Mouse (Mus musculus): ENCODE data around the gene Akap1.

The Akap1 gene

GRCm38 (mm10) chr11:88847281-88848006 lies 16.9 kb downstream of the Akap1 start:
- DNase-seq (ENCODE audit: extremely low read depth, insufficient read length, low spot score) = no peak

GRCm38 (mm10) chr11:88844384-88844783 lies 20.0 kb downstream of the Akap1 start:
- no peak for DNase-seq (ENCODE audit: extremely low read depth, insufficient read length, low spot score)

- DNase-seq (ENCODE audit: extremely low read depth, insufficient read length, low spot score) = no peak
Observed at GRCm38 (mm10) chr11:88843305-88843704, 21.1 kb downstream of the Akap1 start.

DNA sequence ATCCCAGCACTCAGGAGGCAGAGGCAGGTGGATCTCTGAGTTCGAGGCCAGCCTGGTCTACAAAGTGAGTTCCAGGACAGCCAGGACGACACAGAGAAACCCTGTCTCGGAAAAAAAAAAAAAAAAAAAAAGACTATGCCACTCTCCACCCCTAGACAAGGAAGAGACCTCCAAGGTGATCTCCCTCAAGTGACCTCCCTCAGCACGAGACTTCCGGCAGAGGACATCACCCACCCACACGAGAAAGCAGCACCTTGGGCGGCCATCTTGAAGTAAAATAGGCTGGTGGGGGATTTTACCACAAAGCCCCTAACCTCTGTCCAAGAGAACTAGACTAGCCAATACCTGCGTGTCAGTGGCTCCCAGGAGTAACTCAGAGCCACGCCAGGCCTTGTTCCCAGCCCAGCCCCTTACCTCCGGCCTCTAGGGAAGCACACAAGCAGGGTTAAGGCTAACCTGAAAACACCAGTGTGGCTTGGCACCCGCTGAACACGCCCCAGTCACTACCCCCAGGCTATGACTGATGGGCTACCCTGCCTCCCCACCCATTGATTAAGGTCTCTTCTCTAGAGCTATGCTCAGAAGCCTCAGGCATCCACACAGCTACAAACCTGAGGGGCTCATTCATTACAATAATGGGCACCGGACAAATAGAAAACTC lies 21.9 kb downstream of the Akap1 start:
- no peak for DNase-seq (ENCODE audit: extremely low read depth, insufficient read length, low spot score)

GRCm38 (mm10) chr11:88841406-88841805 lies 23.0 kb downstream of the Akap1 start:
- DNase-seq (ENCODE audit: extremely low read depth, insufficient read length, low spot score) = no peak

DNA sequence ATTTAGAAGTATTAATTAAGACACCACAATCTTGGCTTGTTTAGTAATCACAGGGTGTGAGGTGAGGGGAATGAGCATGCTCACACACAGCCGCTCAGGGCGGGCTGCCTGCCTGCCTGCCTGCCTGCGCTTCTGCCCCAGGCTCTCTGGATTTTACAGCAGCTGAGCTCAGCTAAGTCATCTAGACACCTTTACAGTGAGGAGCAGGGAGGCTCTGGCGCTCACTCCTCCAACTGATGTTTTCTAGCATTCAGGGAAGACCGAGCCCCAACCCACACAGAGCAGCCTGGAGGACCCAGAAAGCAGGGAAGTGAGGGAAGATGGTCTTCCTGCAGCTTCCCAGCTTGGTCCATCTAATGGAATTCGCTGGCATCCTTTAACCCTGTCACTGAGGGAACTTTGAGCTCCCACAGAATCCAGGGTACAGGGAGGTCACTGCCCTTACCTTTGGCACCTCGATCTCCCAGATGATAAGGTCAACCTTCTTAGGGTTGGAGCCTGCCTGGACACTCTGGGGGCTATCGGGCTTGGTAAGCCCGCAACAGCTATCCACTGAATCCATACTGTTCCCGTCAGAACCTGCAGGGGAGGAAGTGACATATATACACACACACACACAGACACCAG lies 23.5 kb downstream of the Akap1 start:
- DNase-seq (ENCODE audit: extremely low read depth, insufficient read length, low spot score) = no peak

- no peak for DNase-seq (ENCODE audit: extremely low read depth, insufficient read length, low spot score)
Observed at GRCm38 (mm10) chr11:88840292-88840691, 24.1 kb downstream of the Akap1 start.

DNA sequence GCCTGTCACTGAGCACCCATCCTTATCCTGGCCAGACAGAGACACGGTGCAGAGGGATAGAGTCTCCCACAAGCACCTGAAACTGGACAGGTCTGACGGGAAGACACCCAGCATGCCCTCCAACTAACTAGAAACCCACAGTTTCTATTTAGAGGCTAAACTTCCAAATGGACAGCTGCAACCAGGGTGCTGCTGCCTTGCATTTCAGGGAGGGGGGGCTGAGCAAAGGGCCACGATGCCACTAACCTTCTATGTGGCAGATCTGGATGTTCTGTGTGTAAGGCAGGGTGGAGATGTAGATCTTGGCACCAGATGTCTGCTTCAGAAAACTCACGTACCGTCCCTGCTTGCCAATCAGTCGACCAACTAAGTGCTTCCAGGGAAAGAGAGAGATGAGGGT lies 25.0 kb downstream of the Akap1 start:
- DNase-seq (ENCODE audit: extremely low read depth, insufficient read length, low spot score) = no peak

DNA sequence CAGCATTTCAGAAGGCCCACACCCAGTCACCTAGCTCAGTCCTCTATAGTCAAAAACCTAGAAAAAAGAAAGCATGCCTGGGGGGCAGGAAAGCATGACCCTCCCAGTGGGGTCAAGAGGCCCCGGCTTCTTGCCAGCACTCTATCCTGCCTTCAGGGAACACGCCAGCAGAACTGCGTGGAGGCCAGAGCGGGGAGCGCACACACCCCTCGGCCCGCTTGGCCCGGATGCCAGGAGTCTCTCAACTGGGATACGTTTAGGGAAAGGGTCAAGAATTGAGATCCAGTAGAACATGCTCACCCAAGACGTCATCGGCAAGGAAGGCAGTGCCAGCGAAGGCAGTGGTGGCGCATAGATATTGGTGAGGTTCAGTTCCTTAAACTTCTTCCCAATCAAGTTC lies 25.8 kb downstream of the Akap1 start:
- no peak for DNase-seq (ENCODE audit: extremely low read depth, insufficient read length, low spot score)

DNA sequence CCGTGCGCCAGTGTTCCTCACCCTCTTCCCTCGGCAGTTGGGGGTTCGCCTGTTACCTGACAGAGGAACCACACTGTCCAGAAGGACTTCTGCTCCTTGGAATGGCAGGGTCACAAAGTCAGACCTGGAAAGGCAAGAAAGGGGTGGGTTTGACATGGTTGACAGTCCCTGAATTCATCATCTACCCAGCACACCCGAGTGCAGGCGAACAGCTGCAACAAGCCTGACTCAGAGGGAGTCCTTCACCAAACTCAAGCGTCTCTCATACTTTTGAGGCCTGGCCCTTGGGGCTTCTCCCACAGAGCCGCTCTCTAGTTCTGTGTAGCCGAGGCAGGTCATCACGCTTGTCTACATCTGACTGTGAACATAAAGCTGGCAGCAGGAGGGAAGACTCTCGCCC lies 29.8 kb downstream of the Akap1 start:
- no peak for DNase-seq (ENCODE audit: extremely low read depth, insufficient read length, low spot score)

DNA sequence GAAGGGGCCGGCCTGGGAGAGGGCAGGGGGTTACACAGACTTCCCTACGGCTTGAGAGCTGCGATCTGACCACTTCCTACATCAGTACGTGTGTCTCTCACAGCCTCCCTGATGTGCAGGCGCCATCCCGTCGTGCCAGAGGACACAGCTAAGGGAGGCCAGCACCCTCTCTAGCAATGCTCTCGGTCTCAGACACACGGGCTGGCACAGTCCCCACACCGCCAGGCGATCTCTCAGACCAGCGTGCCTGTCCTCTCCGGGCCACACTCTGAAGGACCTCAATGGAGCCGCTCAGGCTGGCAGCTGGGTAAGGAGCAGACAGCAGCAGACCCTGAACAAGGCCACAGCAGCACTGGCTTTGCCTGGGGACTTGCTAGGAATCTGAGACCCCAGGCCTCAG lies 30.3 kb downstream of the Akap1 start:
- DNase-seq (ENCODE audit: extremely low read depth, insufficient read length, low spot score) = no peak

DNA sequence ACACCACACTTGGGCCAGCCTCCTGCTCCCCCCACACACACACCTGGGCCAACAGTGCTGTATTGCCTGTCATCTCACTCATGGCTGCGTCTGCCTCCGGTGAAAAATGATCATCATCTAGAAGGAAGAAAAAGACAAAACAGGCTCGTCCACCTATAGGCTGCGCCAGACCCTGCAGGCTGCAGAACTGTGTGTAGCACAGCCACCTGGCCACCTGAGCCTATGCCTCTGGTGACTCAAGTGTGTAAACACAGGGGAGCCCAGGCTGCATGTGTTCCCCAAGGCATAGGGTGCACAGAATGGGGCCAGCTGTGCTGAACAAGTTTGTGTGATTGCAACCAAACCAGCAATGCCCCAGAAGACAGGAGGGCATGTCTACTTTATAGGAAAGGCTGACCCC lies 31.3 kb downstream of the Akap1 start:
- no peak for DNase-seq (ENCODE audit: extremely low read depth, insufficient read length, low spot score)

DNA sequence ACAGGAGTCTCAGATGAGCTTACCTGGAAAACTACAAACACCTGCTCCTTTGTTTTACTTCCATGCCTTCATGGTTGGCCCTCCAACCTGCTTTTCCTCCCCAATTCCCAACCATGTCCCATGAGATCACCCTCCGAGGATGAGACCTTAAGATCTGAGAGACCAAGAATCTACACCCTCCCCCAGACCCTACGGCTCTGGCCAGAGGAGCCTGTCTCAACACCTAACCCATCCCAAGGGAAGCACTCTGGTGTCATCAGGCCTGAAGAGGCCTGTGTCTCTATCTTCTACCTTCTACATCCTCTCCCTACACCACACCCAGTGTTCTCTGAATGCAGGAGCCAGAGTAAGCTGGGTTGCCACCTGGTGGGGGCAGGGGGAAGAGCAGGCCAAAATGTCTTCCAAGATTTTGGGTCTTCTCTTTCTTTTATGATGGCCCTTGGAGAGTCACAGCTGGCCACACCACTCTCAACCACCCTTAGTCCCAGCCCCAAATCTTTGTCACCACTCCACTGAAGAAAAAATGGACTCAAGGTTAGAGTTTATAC lies 34.1 kb downstream of the Akap1 start:
- DNase-seq (ENCODE audit: extremely low read depth, insufficient read length, low spot score) = no peak

DNA sequence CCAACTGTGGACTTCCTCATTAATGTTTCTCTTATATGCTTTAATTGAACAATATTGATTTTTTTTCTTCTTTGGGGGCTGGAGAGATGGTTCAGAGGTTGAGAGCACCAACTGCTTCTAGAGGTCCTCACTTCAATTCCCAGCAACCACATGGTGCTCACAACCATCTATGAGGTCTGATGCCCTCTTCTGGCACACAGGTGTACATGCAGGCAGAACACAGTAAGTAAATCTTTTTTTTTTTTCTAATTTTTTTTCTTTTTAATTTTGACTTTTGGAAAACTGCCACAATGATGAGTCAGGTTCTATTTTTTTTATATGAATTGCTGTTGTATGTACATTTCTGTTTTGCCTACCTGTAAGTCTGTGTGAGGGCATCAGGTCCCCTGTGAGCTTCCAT lies 35.9 kb downstream of the Akap1 start:
- DNase-seq (ENCODE audit: extremely low read depth, insufficient read length, low spot score) = no peak

DNA sequence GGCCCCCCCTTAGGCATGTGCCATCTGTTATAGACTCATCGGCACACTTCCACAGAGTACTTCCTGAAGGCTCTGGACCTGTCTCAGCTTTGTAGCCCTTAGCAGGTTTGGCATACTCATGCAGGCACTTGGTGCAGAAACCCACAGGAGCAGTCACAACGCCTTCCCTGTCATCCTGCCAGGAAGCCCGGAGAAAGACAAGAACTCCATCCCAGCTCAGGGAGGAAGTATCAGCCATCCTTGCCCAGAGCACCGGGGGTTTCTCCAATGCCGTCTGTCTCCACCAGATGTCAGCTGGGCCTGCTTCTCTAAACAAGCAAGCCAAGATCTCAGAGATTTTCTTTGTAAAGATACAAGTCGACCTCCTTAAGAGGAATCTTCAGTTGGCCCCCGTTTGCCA lies 38.5 kb downstream of the Akap1 start:
- DNase-seq (ENCODE audit: extremely low read depth, insufficient read length, low spot score) = no peak

DNA sequence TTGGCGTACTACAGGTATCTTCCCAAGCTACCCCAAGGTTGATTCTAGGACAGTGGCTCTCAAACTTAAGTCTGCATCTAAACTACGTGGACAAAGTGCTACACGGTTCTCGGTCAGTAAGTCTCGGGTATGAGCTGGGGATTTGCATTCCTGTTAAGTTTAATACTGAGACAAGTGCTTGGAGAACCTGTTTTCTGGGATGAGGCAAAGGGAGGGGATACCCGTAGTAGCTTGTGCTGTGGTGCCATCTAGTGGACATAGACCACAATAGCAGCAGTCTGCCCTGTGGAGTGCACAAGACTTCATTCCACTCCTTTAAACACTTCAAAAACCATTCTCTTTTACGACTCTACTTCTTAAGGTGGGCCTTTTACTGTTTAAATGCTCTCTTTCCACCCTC lies 41.4 kb downstream of the Akap1 start:
- DNase-seq (ENCODE audit: extremely low read depth, insufficient read length, low spot score) = peak; percentile 59

GRCm38 (mm10) chr11:88822526-88822925 lies 41.9 kb downstream of the Akap1 start:
- no peak for DNase-seq (ENCODE audit: extremely low read depth, insufficient read length, low spot score)

DNA sequence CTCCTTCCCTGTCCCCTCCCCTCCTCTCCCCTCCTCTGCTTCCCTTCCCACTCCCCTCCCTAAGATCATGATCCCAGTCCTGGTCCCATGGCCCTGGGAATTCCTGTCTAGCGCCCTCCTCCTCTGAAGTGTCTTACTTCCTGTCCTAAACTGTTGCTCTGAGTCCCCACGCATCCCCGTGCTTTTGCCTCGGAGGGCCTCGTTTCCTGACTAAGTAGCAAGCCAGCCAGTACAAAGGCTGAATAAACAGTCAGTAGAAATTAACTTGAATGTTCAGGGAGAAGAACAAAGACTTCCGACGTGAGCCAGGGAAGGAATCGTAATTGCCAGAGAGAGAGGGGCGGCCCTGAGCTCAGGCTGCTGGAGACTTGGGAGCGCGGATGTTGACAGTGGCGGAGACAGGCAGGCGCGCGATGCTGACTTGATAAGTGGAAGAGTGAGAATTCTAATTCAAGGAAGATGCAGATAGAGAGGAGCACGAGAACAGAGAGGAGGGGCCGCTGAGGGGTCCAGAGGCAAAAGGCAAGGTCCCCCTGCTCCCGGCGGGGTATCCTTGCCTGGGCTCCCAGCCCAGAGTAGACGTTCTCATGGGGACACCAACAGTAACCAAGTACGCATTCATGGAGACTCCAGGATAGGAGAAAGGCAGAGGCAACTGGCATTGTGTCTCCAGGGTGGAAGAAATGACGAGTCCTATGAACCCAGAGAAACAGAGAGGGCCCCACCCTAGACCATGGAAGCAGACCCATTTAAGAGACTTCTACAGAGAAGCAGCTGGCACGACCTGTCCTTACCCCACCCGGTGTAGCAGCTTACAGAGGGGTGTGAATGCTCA lies 43.4 kb downstream of the Akap1 start:
- no peak for DNase-seq (ENCODE audit: extremely low read depth, insufficient read length, low spot score)

DNA sequence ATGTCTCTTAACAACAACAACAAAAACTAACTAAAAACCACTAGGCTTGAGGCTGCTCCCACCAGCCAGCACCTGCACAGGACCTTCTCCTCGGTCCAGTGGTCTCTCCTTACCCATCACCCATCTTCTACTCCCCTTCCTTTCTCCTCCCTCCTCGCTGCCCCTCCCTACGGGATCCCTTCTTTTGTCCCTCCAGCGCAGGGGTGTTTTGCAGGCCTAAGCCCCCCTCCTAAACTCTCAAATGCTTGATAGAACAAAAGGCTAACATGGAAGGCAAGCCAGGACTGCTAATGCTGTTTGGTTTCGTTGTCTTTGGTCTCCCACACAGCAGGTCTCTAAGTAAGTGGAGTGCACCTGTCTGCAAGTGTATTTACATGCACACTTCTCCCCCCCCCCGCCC lies 44.1 kb downstream of the Akap1 start:
- no peak for DNase-seq (ENCODE audit: extremely low read depth, insufficient read length, low spot score)

GRCm38 (mm10) chr11:88817061-88817460 lies 47.3 kb downstream of the Akap1 start:
- no peak for DNase-seq (ENCODE audit: extremely low read depth, insufficient read length, low spot score)

All from 3134 (cell line).